Mouse (Mus musculus): ENCODE measurements around the gene Gm5148. TPM values are rescaled to one million over a fixed set of nuclear protein-coding genes. Genes with fewer than 3 reads are reported as not detected.

Gm5148 gene
- total RNA-seq, 2 experiments from 2014 or later, result 0.25 to 0.43 TPM

DNA sequence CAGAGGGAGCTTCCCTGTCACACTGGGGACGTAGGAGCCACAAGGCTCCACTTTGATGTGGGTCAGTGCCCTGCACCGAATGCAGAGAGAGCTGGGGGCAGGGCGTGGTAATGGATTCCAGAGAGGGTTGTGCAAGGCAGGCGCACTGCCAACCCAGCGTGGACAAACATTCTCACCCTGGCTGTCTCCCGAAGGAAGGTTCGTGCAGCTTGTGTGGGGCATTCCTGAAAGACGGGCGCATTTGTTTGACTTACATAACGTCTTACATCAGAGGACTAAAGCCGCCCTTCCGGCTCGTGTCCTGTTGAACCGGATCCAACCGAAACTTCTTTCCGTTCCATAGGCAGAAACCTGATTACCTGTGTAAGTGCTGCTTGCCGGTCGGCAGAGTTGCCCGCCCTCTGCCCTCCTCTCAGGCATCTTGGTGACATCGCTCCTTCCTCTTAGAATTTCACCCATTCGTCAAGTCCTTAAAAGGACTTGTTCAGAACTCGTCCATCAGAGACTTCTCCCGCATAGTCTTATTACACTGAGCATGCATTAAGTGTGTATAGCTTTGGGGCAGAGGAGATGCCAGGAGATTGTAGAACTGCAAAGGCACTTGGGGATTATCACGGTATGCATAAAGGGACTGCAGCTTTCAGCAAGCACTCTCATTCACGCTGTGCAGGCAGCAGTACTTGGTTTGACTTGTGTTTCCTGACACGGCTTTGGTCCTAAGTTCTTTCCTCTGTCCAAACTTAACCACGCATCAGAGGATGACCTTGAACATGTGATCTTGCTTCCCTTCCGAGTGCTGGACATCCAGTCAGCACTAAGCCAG is 36.9 kb downstream of the Gm5148 start:
- DNase-seq, result peak; percentile 64

DNA sequence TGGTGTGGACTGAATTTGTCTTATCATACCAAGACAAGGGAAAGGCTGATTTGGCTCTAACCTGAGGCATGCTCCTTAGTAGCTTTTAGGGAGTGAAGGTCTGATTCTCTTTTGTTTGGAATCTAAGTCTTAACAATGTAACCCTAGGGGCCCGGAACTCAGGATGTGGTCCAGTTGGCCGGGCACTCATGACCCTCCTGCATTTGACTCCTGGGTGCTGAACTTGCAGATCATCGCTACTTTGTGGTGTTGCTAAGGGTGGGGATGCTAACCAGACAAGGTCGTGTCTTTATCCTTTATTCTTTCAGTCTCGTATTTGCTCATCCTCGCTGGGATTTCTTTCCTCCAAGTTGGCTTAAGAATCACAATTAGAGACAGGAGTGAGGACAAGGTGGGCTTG is 37.5 kb downstream of the Gm5148 start:
- no peak for DNase-seq

DNA sequence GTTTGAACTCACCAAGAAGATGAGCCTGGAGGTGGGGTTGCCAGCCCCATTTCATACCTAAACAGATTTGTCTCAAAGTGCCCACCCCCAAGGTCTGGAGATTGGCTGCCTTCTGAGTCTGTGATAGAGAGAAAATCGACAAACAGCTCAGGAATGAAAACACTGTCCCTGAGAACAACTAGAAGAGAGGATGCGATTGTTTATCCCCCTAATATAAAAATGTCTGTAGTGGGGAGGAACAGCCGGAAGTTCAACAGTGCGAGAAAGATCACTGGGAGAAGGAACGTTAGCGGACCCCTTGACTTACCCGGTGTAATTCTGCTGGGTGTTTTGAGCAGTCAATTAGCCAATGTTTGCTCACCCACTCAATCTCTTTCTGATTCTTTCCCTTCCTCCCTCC is 38.1 kb downstream of the Gm5148 start:
- no peak for DNase-seq

DNA sequence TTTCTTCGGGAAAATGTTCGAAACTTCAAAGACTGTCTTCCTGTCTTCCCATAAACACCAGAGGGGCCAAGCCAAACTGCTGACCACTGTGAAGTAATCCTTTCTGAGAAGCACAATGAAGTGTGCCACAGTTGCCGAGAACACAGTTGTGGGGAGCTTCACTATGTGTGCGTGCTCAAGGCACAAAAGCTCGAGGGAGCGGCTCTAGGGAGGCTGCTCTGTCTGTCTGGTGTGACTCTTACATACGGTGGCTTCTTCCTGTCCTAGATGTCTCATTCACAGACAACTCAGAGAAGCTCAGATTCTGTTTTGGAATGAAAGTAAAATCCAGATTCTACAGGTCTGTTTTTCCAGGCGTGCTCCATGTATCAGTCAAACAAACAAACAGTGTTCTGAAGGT is 48.0 kb downstream of the Gm5148 start:
- DNase-seq, result no peak

DNA sequence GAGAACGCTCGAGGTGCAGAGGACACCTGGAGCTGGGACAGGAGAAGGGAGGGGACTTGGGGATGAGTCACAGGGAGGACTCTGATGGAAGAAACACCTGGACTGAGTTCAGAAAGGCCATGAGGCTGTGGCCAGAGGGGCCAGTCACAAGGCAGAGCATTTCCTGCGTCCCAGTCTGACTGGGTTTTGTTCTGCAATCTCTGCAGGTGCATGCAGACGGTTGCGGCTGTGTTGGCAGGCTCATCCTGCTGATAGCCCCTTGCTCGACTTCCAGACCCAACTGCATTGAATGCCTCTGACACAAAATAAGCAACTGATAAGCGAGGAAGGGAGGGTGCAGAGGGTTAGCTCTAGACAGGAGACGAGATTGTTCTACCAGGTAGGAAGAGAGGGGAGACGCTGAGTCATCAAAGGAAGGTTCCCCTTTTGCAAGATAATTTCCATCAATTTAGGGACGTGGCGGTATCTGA is 49.2 kb downstream of the Gm5148 start:
- DNase-seq, result no peak

DNA sequence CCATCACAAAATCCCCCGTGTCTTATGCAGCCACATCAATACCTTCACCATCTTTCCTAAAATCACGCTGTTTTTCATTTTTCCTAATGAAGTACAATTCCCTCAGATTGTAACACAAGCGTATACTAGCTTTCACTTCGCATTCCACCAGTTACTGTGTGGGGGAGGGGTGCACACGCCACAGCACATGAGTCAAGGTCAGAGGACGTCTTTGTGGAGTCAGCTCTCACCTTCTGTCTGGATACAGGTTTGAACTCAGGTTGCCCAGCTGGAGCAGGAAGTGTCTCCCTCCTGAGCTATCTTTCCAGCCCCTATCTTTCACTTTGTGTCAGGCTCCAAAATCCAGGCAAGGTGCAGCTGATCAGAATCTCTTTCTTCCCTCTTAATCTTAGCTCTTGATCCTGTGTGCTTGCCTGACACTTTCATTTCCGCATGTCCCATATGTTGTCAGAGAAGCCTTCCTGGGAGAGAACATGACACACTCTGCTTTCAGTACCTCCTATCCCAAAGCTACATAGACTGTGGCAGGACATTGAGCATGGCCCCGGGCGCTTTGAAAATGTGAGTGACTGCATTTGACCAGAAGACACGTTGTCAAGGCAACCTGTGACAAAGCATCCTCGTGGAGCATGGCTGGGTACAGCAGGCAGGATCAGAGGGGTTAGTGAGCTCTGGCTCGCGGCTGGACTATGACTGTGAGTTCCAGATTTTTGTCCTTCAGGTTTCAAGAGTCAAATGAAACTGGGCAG is 50.6 kb downstream of the Gm5148 start:
- no peak for DNase-seq

DNA sequence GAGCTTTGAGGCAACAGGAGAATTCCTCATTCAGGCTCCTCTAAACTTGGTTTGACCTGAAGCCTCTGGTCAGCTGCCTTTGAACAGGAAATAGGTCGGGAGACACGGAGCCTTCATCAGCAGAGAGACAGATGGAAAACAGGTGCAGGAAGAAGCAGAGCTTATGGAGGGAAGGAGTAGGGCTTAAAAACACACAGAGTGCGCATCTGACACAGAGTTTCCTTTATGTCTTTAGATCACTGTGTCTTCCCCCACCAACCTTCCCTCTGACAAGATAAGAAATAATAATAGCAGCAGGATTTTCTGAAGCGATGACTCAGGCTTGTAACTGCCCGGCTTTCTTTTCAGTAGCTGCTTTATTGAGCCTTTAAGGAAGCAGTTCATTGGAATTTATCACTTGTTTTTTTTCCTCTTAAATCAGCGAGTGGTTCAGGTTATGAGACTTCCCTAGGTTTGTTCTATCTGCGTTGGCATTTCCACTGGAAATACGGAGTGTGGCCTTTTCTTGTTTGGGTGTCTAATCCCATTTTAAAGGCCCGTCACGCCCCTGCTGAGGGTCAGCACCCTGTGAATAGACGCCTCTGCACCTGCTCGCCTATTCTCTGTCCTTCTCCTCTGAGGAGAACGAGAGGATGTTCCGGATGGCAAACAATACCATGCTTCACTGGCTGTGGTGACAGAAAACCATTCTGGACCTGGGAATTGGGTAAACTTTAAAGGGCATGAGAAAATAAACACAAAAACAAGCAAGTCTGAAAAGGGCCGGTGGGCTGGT is 51.8 kb downstream of the Gm5148 start:
- DNase-seq, result no peak

DNA sequence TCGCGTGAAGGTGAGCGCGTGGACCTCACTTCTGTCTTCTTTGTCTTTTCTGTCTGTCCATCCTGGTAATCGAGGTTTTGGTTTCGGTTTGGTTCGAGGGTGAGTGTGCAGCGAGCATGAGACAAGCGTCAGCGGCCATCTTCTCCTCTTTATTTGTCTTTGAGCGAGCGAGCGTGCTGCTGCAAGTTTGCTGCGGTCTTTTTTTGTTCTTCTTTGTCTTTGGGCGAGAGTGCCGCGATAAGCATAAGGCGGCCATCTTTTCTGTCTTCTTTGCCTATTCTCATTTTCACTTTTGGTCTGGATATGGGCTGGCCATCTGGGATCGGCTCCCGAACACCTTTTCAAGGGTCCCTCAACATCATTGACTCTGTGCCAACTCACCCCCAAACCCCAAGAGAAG is 55.2 kb downstream of the Gm5148 start:
- DNase-seq, result no peak

DNA sequence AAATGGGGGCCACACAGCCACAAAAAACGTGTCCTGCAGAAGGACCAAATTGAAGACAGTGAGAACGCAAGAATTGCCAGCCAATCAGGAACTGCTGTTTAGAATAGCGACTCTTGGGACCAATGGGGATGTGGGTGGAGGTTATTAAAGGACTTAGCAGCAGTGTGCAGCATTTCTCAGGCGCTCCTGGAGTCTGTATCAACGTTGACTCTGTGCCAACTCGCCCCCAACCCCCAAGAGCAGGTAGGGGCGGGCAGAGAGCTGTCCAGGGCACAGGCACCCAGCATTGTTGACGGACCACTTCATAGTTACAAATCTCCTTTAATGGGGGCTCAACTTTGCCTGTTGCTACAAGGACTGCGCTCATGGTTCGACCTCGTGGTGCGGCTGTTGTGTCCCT is 55.6 kb downstream of the Gm5148 start:
- DNase-seq, result no peak

DNA sequence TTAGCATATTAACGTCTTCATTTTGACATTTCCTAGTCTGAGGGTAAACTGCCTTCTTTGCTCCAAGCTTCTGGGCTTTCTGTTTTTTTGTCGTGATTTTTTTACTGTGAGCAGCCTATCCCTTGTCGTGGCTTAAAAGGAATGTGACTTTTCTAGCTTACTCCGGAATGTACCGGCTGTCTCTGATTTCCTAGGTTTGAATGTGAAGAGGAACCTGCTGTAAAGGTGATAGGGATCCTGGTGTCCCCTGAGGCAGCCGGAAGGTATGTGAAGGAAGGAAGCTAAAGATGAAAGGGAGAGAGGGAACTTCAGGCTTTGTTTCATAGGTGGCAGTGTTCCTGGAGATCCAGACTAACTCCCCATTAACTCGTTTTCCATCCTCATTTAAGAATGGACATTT is 56.6 kb downstream of the Gm5148 start:
- no peak for DNase-seq

DNA sequence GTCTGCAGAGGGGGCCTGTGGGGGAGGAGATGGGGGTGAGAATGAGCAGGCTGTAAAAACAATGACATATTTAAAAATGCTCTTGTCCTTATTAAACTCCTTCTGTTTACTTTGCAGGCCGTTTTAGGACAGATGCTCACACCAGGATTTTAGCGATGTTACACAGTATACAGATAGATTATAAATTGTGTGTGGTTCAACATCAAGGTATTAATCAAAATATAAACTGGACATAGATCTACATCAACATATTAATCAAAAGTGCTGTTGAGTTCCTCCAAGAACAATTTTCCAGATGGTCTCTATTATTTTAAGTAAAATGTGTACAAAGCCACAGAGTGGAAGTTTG is 57.2 kb downstream of the Gm5148 start:
- DNase-seq, result no peak

DNA sequence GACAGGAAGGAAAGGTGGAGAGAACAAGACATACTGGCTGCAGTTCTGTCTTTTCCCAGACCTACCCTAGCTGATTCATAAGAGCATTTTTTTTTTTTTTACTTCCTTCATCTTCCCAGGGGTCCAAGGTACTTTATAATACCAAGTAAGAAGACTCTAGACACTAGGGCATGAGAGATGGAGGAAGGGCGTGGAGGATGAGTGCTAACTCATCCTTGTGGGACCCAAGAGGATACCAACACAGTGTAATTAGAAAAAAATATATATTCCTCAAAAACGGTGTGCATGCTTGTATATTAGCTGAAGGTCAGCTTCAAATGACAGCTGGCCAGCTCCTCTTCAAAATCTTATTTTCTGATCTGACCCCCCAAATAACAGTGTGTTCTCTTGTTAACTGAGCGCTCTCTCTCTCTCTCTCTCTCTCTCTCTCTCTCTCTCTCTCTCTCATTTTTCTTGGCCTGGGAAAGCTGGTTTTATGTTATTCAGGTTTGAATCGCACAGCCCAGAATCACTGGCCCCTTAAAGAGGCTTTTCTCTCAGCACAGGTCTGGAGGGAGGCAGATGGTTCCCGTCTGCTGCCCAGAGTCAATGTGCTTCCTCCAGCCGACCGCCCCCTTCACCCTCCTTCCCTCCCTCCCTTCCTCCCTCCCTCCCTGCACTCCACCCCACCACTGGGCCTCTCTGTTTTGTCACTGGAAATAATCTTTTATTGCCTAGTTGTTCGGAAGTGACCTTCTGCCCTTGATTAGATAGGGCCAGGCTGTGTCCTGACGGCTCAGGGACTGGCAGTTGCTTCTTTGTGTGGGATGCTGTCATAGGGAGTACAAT is 57.8 kb downstream of the Gm5148 start:
- DNase-seq, result peak; percentile 55

Other genes starting within 250 kb of the Gm5148 start
- gene Spry1, start 84.5 kb downstream of the Gm5148 start, total RNA-seq (2021), result 10 to 100 TPM; 39.2 to 40.0 TPM